Mouse (Mus musculus): ENCODE measurements around the gene Ubap1l.

Gene Ubap1l

DNA sequence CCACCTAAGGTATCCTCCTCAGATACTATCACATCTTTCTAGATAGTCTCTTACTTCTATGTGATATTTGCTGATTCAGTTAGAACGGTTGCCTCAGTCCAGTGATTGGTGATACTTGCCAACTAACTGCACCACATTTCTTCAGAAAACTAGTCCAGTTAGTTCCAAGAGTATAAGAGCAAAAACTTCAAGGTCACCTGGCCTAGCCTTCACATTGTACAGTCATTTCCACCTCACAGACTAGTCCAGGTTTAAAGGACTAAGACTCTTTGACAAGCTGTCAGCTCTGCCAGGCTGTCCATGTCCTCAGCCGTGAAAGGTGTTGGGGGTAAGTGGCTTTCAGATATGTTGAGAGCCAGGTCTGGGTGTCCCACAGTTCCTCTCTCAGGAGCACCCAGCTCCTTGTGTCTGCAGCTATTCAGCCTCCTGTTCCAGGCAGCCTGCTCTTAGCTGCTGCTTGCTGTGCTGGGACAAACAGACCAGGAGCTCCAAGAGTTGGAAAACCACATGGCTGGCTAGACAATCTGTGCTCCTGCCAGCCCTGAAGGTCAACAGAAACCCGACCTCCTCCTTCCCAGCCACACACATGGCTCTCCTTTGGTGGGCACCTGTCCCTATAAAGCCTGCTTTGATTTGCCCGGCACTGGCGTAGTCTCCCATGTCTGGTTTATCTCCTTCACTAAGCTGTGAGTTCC, 13.8 kb downstream of the Ubap1l start:
- DNase-seq = no peak

DNA sequence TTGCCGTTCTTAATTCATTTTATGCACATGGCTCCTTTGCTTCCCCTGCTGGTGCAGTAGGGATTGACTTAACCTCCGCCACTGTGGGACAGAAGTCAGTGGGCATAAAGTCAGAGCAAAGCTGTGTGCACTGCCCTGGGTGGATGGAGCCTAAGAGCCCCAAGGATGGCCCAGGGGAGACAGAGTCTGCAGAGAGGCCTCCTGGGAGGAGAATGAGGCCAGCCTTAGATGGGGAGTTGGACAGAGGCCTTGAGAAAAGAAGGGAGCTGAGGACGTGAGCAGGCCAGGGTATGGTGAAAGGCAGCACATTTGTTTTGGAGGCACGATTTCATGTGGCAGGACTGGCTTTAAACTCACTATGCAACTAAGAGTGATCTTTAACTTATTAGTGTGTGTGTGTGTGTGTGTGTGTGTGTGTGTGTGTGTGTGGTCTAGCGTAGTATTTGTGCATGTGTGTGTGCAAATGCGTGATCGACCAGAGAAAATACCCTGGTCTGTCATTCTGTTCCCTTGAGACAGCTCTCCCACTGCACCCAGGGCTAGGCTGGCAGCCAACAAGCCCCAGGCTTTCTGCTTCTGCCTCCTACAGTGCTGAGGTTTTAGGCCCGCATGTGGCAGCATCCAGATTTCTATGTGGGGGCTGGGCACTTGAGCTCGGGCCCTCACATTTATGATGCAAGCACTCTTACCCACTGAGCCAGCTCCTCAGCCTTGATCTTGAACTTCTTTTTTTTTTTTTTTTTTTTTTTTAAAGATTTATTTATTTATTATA, 14.5 kb downstream of the Ubap1l start:
- no peak for DNase-seq

DNA sequence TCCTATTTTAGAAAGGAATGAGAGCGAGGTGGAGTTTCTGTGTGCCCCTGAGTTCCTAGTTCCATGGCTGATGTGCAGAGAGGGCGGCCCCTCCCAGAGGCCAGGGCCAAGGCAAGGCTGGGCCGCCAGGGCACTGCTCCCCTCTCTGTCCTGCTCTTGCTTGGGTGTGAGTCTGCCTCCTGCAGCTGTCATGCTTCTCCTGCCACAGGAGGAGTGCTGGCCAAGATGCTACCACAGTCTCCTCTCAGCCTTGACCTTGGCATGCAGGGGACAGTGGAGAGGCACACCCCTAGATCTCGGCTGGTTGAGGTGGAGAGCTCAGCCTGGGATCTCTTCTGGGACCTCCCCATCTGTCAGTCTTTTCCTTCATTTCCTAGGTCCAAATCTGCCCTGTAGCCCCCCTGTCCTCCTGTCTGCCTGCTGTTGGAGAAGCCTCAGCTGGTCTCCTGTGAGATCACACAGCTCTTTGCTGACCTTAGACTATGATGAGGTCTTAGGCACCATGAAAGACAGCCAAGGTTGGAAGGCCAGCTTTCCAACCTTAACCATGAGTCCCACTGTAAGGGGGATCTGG, 20.3 kb downstream of the Ubap1l start:
- no peak for DNase-seq

DNA sequence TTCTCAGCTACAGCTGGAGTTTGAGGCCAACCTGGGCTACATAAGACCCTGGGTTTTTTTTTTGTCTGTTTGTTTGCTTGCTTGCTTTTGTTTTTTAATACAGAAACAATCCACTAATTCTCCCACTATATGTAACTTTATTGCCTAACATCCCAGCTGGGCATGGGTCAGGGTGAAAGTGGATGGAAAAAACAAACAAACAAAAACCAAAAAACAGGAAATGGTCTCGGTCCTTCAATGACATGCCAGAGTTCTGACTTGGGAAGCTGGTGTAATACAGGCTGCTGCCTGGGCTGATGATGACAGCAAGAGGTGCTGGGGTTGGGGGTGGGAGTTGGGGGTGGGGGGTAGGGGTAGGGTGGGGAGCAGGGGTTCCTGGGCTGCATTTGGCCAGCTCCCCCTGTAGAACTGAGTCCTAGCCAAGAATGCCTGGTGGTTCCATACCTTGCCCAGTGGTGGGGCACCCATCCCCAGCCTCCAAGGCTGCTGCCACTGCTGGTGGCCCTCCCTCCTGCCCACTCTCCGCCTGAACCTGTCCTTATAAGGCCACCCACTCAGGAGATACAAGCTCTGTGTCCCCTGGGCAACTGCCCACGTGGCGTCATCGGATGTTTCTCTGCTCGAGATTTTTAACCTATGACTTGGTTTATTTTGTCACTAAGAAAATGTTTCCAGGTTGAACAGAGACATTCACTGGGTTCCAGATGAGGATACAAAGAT, 21.4 kb downstream of the Ubap1l start:
- DNase-seq = no peak

DNA sequence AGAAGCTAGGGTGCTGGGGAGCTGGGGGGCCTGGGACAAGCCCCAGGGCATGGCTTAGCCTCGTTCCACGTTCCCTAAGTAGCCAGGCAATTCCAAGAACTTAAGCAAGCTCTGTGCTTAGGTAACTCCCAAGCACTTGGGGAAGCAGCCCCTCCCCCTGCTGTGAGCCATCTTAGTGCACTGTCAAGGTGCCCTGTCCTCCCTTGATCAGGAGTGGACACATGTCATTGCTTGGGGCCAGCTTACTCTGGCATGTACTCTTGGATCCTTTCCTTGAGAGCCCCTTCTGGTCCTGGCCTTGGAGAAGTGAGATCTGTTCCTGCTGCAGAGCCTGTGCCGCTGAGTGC, 21.9 kb downstream of the Ubap1l start:
- DNase-seq = no peak

DNA sequence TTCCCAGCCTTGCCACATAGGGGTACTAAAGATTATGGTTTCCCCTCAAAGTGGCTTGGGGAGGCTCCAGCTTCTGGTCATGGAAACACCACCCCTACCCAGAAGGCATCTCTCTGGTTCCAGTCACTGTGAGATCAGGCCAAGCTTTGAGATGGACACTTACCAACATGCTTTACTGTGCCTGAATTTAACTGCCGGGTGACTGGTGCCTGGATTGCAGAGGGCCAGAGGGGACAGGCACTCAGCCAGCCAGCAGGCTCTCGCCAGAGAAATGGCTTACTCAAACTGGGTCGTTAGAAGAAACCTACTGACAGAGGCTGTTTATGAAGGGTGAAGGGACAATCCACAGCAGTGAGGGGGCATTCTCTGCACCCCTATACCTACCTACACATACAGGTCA, 23.4 kb downstream of the Ubap1l start:
- peak; percentile 48 for DNase-seq

DNA sequence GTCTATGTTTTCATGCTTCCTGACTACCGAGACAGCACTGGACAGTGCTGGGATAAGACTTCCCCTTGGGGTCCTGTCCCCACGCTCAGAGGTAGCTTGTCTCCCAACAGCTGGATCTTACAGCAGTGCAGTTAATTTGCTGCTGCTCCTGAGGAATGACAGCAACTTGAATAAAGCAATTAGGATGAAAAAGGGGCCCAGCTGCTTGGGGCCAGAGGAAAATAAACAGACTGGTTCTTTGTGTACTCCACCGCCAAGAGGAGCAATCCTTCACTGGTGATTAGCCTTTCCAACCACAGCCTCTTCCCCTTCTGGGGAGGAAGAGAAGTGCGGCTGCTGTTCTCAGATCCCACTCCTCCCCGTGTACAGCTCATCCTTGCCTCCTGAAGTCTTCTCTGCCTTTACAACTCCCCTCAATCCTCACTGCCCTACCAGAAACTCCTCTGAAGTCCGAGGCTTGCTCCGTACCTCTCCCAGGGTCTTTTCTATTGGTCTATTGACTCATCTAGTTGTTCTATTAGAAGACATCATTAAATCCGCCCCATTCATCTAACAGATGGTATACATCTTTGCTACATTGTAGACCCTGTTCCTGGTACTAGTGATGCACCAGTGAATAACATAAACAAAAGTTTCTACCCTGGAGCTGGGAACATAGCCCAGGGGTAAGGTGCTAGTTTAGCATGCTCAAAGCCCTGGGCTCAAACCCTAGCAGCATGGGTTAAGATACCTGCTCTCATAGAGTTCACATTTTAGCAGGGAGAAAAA, 25.7 kb downstream of the Ubap1l start:
- peak; percentile 60 for DNase-seq

DNA sequence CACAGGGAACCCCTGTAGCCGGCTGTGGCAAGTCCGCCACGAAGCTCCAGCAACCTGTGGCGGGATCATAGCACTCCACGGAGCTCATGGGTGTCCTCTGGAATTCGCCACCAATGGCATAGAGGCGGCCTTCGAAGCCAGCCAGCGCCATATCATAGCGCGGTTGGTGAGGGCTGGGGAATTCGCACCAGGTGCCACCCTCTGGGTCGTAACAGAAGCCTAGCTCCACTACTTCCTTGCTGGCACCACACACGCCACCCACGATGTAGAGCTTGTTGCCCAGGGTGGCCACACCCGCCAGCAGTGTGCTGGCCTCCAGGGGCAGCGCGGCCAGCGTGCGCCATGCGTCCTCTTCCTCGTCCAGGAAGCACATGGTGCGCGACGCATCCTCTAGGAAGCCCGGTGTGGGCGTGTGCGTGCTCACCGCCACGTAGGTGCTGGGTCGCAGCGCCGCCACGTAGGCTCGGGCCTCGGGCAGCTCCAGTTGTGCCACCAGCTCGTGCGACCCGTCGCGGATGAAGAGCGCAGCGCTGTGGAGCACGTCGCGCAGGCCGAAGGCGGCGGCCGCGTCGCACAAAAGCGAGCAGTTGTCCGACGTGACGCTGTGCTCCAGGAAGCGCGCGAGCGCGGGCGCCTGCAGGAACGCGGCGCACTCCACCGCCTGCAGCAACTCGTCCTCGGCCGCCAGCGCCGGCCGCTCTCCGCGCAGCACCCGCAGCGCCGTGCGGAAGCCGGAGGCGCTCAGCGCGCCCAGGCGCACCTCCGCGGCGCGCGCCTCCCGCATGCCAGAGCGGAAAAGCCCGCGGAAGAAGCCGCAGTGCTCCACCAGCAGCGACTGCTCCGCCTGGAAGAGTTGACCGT, 30.1 kb downstream of the Ubap1l start:
- DNase-seq = peak; percentile 45

DNA sequence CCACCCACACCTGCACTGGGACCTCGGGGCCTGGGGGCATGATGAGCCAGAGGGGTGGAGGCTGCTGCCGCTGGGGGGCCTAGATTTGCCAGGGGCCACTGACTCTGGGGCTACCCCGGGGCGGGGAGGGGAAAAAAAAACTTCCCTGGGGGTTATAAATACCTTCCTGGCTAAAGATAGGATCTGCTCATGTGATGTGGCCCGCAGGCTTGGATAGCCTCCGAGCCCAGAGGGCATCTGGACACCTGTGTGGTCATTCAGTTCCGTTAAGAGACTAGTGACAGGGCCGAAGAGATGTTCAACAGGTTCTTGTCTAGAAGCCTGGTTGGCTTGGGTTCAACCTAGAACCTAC, 30.7 kb downstream of the Ubap1l start, which contains the start of gene Kbtbd13:
Gene Kbtbd13 (minus strand): TSS at position 40 of the 352 bp plus-strand sequence.
- no peak for DNase-seq

DNA sequence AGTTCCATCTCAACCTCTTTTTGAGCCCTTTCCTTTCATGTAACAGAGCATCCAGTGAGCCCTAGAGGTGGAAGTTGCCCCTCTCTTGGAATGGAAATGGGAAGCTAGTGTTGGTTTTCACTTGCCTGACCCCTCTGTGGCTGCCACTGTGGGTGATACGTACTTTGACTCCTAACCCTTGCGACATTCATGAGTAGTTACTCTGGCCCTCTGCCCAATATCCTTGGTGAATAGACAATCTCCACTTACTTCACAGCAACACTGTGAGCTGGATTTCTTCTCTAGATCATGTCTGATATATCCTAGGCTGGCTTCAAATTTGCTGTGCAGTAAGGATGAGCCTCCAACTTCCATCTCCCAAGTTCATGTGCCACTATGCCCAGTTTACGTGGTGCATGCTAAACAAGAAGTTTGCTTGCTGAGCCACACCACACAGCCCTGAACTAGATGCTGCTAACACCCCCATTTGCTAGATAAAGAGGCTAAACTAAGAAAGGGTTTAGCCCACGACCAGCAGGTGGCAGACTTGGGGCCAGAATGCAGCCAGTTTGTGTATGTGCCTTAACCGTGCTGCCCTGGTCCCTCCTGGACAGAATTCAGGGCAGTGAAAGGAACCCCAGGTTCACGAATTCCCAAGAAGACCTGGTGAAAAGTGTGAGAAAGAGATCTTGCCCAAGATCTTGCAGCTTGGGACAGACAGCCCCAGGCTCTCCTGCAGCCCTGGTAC, 32.0 kb downstream of the Ubap1l start:
- DNase-seq = peak; percentile 79

DNA sequence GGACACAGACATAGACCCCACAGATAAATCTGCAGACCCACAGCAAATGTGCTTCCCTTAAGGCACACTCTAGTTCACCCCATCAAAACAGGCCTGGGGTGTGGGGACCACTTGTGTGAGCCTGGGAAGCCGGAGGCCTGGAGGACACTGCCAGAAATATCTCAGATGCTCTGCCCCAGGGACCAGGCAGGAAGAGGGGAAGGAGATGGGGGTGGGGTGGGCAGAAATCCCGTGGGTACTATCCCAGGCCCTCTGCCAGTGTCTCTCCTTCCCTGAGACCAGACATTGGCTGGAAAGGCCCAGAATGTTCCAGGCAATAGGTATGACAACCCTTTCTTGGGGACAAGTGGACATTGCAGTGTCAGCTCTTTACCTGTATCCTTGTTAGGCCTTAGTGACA, 32.8 kb downstream of the Ubap1l start:
- DNase-seq = no peak

DNA sequence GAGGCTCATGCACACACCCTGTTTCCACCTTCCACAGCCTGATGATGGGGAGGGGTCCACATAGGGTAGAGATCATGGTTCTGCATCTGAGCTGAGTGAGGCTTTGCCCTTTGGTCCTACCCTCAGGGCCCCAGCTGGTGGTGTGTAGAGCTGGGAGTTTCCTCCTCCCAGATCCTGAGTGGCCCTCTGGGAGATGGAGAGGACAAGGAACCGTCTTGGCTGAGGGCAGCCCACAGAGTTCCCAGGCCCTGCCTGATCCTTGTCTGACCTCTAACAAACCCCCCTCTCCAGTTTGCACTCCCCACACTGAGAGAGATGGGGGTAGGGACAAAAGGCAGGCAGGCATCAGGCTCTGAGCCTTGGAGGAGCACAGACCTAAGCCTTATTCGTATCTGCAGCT, 33.5 kb downstream of the Ubap1l start:
- no peak for DNase-seq

DNA sequence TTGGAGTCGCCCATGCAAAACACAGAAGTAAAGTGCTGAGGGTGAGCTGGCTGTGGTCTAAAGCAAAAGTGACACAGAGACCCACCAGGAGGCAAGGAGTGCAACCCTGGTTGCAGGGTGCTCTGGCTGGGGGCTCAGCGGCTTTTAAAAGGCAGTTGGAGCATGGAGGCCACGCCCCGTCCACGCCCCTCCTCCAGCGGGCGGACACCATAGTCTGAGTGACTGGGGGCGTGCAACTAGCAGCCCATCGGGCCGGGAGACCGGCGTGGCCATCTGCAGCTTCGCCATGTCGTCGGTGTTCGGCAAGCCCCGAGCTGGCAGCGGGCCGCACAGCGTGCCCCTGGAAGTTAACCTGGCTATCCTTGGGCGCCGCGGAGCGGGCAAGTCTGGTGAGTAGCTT, 37.4 kb downstream of the Ubap1l start, which contains the start of gene Rasl12:
Gene Rasl12 (plus strand): TSS at position 228 of the 400 bp plus-strand sequence.
- peak; percentile 85 for DNase-seq

DNA sequence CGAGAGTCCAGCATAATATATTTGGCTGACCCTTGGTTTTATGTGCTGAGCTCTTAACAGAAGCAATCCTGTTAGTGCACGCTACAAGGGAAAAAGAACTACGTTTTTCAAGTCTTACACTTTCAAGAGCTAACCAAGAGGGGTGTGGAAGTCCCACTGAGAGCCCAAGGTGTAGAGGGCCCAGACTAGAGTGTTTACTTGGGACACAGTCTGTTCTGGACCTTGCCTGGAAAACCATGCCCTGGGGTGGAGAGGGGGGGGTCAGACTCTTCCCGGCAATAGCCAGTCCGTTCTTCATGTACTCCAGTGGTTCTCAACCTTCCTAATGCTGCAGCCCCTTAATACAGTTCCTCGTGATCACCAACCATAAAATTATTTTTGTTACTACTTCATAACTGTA, 39.1 kb downstream of the Ubap1l start:
- no peak for DNase-seq

DNA sequence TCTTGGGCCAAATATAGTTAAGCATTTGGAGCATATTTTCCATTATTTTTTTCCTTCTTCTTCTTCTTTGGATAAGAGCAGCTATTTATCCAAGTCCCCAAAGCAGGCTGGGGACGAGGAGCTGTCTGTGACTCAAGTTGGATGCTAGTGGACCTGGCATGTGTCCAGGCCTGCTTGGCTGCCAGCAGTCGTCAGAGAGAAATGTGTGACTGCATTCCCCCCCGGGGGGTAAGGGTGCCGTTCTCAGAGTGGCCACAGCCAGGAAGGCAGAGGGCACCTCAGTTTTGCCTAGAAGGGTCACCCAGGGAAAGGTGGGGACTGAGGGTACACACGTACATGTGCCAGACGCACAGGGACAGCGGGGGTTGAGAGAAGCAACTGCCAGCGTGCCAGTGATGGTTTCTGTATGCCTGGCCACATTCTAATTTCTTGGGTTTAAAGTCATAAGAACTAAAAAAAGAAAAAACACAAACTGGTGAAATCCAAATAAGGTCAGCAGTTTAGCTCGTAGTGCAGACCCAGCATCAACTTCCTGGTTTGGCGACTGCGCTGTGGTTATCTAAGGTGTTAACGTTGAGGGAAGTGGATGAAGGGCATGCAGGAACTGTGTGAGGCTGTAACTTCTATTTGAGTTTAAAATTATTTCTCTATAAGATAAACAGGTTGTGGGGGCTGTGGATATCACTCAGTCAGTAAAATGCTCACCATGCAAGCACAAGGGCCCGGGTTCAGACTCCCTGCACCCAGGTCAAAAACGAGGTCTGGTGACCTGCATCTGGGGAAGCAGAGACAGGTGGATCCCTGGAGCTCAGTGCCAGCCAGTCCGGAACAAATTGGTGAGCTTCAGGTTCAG, 43.7 kb downstream of the Ubap1l start:
- DNase-seq = peak; percentile 87

DNA sequence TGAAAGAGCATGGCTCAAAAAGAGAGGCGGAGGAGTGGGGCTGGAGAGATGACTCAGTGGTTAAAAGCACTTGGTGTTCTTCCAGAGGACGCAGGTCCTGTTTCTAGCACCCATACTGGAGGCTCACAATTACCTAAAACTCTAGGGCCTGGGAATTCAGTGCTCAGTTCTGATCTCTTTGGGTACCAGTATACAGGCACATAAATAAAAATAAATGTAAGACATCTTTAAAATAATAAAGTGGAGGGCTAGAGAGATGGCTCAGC, 44.3 kb downstream of the Ubap1l start:
- DNase-seq = no peak

DNA sequence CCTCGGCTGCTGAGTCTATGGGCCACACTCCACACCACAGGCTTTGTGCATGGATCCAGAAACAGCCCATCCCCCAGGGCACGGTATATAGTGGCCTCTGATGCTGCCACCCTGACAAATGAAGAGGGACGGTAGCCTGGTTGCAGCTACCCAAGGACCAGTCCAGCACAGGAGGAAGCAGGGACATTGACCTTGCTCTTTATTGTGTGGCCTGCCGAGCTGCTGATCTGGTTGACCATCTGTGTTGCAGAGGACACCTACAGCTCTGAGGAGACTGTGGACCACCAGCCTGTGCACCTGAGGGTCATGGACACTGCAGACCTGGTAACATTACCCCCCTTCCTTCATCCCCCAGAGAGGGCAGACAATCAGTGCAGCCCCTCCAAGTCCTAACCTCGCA, 46.5 kb downstream of the Ubap1l start:
- DNase-seq = no peak

DNA sequence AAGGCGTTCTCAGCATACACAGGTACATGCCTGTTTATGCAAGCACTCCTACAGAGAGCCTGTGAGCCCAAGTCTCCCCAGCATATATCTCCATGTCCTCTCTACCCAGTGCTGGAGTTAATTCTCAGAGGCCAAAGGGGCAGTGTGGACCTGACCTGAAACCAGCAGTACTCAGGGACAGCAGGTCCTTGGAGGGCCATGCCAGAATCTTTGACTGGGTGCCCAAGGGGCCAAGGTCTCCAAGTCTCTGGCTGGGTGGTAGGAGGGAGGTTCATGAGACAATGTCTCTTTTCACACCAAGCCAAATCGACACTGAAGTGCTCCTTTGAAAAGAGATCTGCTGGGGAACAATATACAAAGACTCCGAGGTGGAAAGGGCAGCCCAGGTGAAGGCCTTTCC, 47.0 kb downstream of the Ubap1l start:
- DNase-seq = peak; percentile 56

DNA sequence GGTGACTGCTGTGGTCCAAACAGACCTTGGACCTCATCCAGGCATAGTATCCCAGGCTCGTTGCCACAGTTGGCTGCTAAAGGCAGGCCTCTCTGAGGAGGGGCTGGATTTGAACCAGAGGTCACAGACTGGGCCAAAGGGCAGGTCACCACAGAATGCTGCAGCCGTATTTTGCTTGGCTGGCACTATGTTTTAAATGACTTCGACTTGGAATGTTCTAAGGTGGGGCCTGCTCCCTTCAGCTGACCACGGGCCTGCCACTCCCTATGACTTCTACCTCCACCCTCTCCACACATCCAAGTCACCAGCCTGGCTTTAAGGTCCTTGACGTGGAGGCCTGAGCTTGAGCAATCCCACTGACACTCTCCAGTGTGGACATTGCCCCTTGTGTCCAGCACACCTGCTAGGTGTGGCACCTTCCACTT, 48.0 kb downstream of the Ubap1l start:
- DNase-seq = peak; percentile 86

DNA sequence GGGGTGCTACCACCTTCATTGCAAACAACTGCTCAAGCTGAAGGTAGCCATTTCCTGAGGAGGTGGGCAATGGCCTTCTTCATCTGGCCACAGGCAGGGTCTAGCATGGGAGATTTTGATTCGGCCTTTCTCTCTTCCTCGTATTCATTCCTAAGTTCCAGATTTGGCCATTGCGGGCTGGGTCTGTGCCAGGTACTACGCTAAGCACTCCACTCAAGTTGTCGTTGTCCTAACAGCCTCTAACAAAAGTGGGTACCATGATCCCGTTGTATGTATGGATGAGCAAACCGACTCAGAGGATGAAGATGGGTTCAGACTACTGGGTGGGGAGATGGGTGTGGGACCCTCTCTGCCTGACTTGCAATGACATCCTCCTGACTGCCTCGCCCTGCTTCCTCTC, 49.5 kb downstream of the Ubap1l start:
- no peak for DNase-seq
